Comparison of ENCODE assay signal across 10 mouse cellular contexts in the genomic region with DNA sequence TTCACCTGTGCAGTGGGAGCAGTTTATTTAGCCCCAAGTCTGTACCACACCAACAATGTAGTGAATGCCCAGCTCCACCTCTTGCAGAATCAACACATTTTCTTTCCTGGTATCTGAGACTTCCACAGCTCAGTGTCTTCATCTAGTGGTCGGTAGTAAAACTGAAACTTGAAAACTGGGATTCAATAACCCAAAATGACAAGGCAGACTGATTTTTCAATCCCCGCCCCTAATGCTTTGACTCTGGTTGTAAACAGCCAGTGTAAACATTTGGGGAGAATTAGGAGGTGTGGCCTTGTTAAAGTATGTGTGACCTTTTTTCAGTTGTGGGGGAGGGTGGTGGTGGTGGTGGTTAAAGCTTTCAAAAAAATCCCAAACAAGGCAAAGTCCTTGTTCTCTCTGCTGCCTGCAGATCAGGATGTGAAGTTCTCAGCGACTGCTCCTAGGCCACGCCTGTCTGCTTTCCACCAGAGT. TPM values are rescaled to one million over a fixed set of nuclear protein-coding genes. Genes with fewer than 3 reads are reported as not detected.
DNase-seq lines count a peak whose midpoint lies in the region; ATAC-seq and TF ChIP-seq lines count a peak whose summit lies in the region.
"Had no signal": no experiment of that assay in that cellular context is flagged by ENCODE, and none has a peak within 500 bp of the region (broad histone marks: within the 10 kb centered on the region; RNA-seq: fewer than 3 reads in every experiment).

No protein-coding gene starts in this region.

- no peak overlapping the region for H3K27ac ChIP-seq in left cerebral cortex, adult 2 months
- peak overlapping the region; percentile 27; the same call in 1 of the 2 replicates for H3K27ac ChIP-seq in intestine, embryonic 16.5 days (ENCODE audit: low read length)
- H3K27ac ChIP-seq in lung, embryonic 14.5 days (ENCODE audit: low read depth), result peak overlapping the region; percentile 70
- H3K27ac ChIP-seq: heart, embryonic 13.5 days had no signal

- peak; percentile 86 for ATAC-seq in intestine, embryonic 16.5 days
- ATAC-seq in lung, embryonic 14.5 days (ENCODE audit: insufficient read depth), result peak; percentile 91

- intact Hi-C loops in left cerebral cortex, adult 2 months (cut with DNase I), result loop anchor here (1.0 to 10.0 kb wide), 3 partner anchors 200 to 412 kb away; a partner anchor contains a TSS

- TF ChIP-seq CTCF in left cerebral cortex, adult 2 months (IDR thresholded peaks at IDR 0.05), result peak; percentile 87
- TF ChIP-seq CTCF in lung, embryonic 14.5 days (IDR thresholded peaks at IDR 0.05; ENCODE audit: low read depth), result peak; percentile 82

- H3K4me3 ChIP-seq in left cerebral cortex, adult 2 months, result no peak overlapping the region
- H3K4me3 ChIP-seq in intestine, embryonic 16.5 days (ENCODE audit: low read length), result no peak overlapping the region
- H3K4me3 ChIP-seq in lung, embryonic 14.5 days (ENCODE audit: low read depth, low read length), result no peak overlapping the region
- H3K4me3 ChIP-seq: heart, embryonic 13.5 days had no signal

- whole genome bisulfite sequencing in intestine, embryonic 16.5 days, result 19% methylated on average over 4 of the region's 4 CpGs
- 14% methylated on average over 4 of the region's 4 CpGs for WGBS in lung, embryonic 14.5 days

- peaks cover 11% of the 10 kb centered on the region for H3K4me1 ChIP-seq in intestine, embryonic 16.5 days (ENCODE audit: control insufficient read depth, insufficient read depth, low read length)
- no peaks in the 10 kb centered on the region for H3K4me1 ChIP-seq in lung, embryonic 14.5 days (ENCODE audit: insufficient read depth)
- H3K4me1 ChIP-seq: heart, embryonic 13.5 days had no signal

- no peak overlapping the region for H3K9ac ChIP-seq in intestine, embryonic 16.5 days (ENCODE audit: low read depth, low read length)
- no peak overlapping the region for H3K9ac ChIP-seq in lung, embryonic 14.5 days
- H3K9ac ChIP-seq: heart, embryonic 13.5 days had no signal

- DNase-seq in adrenal gland, adult (ENCODE audit: inconsistent age in 2 of 2, low spot score in 1 of 2), result peak; percentile 11 to 65
- DNase-seq in adrenal gland, postnatal 4 days (ENCODE audit: low spot score in 2 of 2), result no peak
- DNase-seq in left cerebral cortex, adult 2 months (ENCODE audit: extremely low spot score in 1 of 2, low spot score in 2 of 2), result no peak
- DNase-seq in left cerebral cortex, adult 8-10 months (ENCODE audit: low spot score in 2 of 2), result no peak
- DNase-seq in lung, embryonic 14.5 days, result peak; percentile 82
- DNase-seq in spleen, postnatal 14 days (ENCODE audit: low spot score in 2 of 2), result no peak
- no peak for DNase-seq in thymus, postnatal 36 days

- no peaks in the 10 kb centered on the region for H3K9me3 ChIP-seq in intestine, embryonic 16.5 days (ENCODE audit: control insufficient read depth, low read length)
- H3K9me3 ChIP-seq in lung, embryonic 14.5 days (ENCODE audit: low read depth, low read length), result no peaks in the 10 kb centered on the region
- H3K9me3 ChIP-seq: heart, embryonic 13.5 days had no signal

- no peak overlapping the region for H3K4me2 ChIP-seq in intestine, embryonic 16.5 days (ENCODE audit: low read depth, low read length)
- H3K4me2 ChIP-seq in lung, embryonic 14.5 days, result 0 out of 2 replicates have a peak overlapping the region, but pooled peaks have one; percentile 23
- H3K4me2 ChIP-seq: heart, embryonic 13.5 days had no signal

- H3K36me3 ChIP-seq in intestine, embryonic 16.5 days (ENCODE audit: control insufficient read depth, insufficient read depth, low read length), result no peaks in the 10 kb centered on the region
- no peaks in the 10 kb centered on the region for H3K36me3 ChIP-seq in lung, embryonic 14.5 days (ENCODE audit: insufficient read depth)
- H3K36me3 ChIP-seq: heart, embryonic 13.5 days had no signal

- no peaks in the 10 kb centered on the region for H3K27me3 ChIP-seq in intestine, embryonic 16.5 days (replicated peaks; ENCODE audit: control insufficient read depth, insufficient read depth, low read length)
- H3K27me3 ChIP-seq in lung, embryonic 14.5 days (ENCODE audit: insufficient read depth, low read length), result no peaks in the 10 kb centered on the region
- H3K27me3 ChIP-seq: heart, embryonic 13.5 days had no signal

RNA-seq across cellular contexts. Expression of a gene that starts 1.7 kb away (rescaled TPM):
- total RNA-seq in adrenal gland, postnatal 4 days (2021), result under 1 TPM; 0.11 to 0.34 TPM
- not detected for total RNA-seq in left cerebral cortex, adult 2 months (2021)
- total RNA-seq in left cerebral cortex, adult 8-10 months (2022), result not detected
- 0.12 and 0.40 TPM in 2 replicates for polyA plus RNA-seq in intestine, embryonic 16.5 days (2015; fragmentation: Nextera tagmentation; extraction: Ambion mirVana)
- polyA plus RNA-seq in lung, embryonic 14.5 days (2014; fragmentation: Nextera tagmentation; extraction: Ambion mirVana), result 0.13 and 0.46 TPM in 2 replicates
- polyA plus RNA-seq: heart, embryonic 13.5 days had no signal

RNA-seq across cellular contexts. Expression of a gene that starts 45.4 kb away (rescaled TPM):
- total RNA-seq in adrenal gland, postnatal 4 days (2021), result under 1 TPM; 0.23 to 0.36 TPM
- total RNA-seq in left cerebral cortex, adult 2 months (2021), result under 1 TPM; 0.21 to 0.52 TPM
- under 1 TPM in 3 of 4 experiments, not detected in 1; 0.16 to 0.55 (median 0.25) TPM for total RNA-seq in left cerebral cortex, adult 8-10 months (2022)
- 4.8 and 5.2 TPM in 2 replicates for polyA plus RNA-seq in intestine, embryonic 16.5 days (2015; fragmentation: Nextera tagmentation; extraction: Ambion mirVana)
- 0.18 and 0.68 TPM in 2 replicates for polyA plus RNA-seq in lung, embryonic 14.5 days (2014; fragmentation: Nextera tagmentation; extraction: Ambion mirVana)
- total RNA-seq: neutrophil, adult 5-6 weeks had no signal
- polyA plus RNA-seq: heart, embryonic 13.5 days had no signal

Comparison
In these comparisons a context has a peak if more than half of its experiments do, and no peak if none do; other contexts are left out.
1. DNase-seq: peak in adrenal gland, adult (2 of 2) and lung, embryonic 14.5 days (single experiment); none in adrenal gland, postnatal 4 days (0 of 2), left cerebral cortex, adult 2 months (0 of 2), left cerebral cortex, adult 8-10 months (0 of 2), spleen, postnatal 14 days (0 of 2) and thymus, postnatal 36 days (0 of 2).